Mouse (Mus musculus): ENCODE results near the gene Mapk8ip2. TPM values are rescaled to one million over a fixed set of nuclear protein-coding genes. Genes with fewer than 3 reads are reported as not detected.

Mapk8ip2 gene
- 141 and 146 TPM in 2 replicates for polyA plus RNA-seq (2012; rRNA removed)

DNA sequence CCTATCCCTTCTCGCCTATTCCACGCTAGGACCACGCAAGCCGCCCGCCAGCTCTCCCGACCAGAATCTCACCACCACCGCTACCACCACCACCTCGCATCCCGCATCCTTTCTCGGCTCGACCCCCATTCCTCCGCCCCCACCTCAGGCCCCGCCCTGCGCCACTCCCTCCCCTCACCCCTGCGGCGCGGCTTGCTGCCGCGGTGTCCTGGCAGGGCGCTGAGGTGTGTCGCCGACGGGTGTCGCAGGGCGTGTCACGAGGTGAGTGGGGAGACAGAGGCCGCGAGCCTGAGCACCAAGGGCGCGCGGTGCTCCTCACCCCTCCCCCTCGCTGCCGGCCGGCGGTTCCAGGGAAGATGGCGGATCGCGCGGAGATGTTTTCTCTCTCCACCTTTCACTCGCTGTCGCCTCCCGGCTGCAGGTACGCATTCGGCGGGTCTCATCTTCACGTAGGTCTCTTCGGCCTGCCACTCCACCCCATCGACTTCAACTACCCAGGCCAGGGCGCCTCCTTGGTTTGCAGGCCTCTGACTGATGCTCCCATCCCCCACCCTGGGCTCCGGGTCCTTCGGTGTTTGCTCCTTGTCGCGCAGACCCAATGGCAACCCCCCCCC is at the start of gene Mapk8ip2:
Gene Mapk8ip2, plus strand, starts transcription at position 49 of the 614 bp plus-strand sequence.
- Histone ChIP-seq H3K4me3 (ENCODE audit: insufficient read depth, low read length) (peak within 1 kb of the TSS; percentile 99), H3K4me1 (ENCODE audit: control insufficient read depth, insufficient read depth, low read length) (no peaks in the 10 kb centered on the region), H3K27ac (ENCODE audit: insufficient read depth, low read length) (peak within 1 kb of the TSS; percentile 92)
- TF ChIP-seq CTCF (IDR thresholded peaks at IDR 0.05; ENCODE audit: extremely low read depth, insufficient read depth, low read length), result no peak
- peak; percentile 57 for TF ChIP-seq POLR2A (IDR thresholded peaks at IDR 0.05; ENCODE audit: extremely low read depth, insufficient read depth, low read length)

DNA sequence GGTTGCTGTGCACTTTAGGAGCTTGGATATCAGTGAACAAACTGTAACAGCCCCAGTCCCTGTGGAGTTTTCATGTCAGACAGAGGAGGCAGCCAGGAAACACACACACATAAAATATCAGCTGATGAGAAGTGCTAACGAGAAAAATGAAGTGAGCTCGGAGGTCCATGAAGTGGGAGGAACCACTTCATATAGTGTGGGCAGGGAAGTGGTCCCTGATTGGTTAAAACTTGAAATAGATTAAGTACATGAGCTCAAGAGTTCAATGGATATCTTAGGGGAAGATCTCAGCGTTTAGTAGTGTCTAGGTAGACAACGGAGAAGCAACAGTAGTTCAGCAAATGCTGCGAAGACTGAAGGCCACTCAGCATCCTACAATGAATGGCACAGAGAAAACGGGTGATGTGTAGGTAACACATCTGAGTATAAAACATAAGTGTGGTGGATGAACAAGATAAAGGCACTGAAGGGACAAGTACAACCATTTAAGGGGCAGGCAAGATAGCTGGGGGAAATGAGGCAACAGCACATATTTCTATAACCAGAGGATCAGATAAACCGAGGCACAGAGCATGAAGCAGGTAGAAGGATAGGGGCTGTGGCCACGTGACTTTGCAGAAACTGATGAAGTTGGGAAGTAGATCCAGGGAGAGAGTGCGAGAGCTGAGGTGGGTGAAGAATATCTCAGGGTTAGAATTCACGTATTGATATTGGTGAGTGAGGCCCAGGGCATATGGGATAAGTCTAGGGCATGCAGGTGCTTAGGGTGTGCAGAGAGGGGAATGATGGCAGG is 48.7 kb upstream of the Mapk8ip2 start:
- Histone ChIP-seq H3K4me3 (ENCODE audit: insufficient read depth, low read length) (no peak overlapping the region), H3K4me1 (ENCODE audit: control insufficient read depth, insufficient read depth, low read length) (no peaks in the 10 kb centered on the region), H3K27ac (ENCODE audit: insufficient read depth, low read length) (no peak overlapping the region)
- TF ChIP-seq POLR2A (IDR thresholded peaks at IDR 0.05; ENCODE audit: extremely low read depth, insufficient read depth, low read length) (no peak), CTCF (IDR thresholded peaks at IDR 0.05; ENCODE audit: extremely low read depth, insufficient read depth, low read length) (no peak)

DNA sequence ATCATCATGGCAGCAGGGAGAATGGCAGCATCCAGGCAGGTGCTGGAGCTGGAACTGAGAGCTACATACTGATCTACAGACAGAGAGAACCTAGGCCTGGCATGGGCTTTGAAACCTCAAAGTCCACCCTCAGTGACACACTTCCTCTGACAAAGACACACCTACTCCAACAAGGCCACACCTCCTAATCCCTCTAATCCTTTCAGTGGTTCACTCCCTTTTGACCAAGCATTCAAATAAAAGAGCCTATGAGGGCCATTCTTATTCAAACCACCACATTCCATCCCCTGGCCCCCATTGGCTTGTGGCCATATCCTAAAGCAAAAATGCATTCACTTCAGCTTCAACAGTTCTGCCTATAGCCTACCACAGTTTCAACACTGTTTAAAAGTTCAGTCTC is 47.0 kb upstream of the Mapk8ip2 start:
- no peaks in the 10 kb centered on the region for H3K4me1 ChIP-seq (ENCODE audit: control insufficient read depth, insufficient read depth, low read length)
- no peak overlapping the region for H3K27ac ChIP-seq (ENCODE audit: insufficient read depth, low read length)
- TF ChIP-seq CTCF (IDR thresholded peaks at IDR 0.05; ENCODE audit: extremely low read depth, insufficient read depth, low read length) (no peak), POLR2A (IDR thresholded peaks at IDR 0.05; ENCODE audit: extremely low read depth, insufficient read depth, low read length) (no peak)
- H3K4me3 ChIP-seq (ENCODE audit: insufficient read depth, low read length), result no peak overlapping the region

DNA sequence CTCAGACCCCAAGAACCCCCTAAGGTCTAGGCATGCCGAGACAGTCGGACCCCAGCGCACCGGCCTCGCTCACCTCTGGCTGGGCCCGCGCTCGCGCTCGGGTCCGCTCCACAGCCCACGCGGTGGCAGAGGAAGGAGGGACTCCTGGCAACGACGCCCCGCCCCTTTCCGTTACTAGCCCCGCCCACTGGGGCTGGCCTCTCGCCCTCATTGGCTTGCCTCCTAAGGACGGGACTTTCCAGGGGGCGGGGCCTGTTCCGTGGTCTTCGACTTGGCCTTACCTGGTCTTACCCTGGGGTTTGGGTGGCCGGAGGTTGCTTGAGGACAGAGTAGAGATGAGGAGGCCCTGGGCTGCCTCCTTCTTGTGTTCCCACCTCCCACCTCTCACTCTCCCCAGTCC is 43.6 kb upstream of the Mapk8ip2 start, which contains the start of gene Syce3:
Gene Syce3, minus strand, starts transcription at position 386 of the 400 bp plus-strand sequence.
- Histone ChIP-seq H3K4me1 (ENCODE audit: control insufficient read depth, insufficient read depth, low read length) (no peaks in the 10 kb centered on the region), H3K27ac (ENCODE audit: insufficient read depth, low read length) (no peak within 1 kb of the TSS), H3K4me3 (ENCODE audit: insufficient read depth, low read length) (no peak within 1 kb of the TSS)
- no peak for TF ChIP-seq POLR2A (IDR thresholded peaks at IDR 0.05; ENCODE audit: extremely low read depth, insufficient read depth, low read length)
- TF ChIP-seq CTCF (IDR thresholded peaks at IDR 0.05; ENCODE audit: extremely low read depth, insufficient read depth, low read length), result no peak

DNA sequence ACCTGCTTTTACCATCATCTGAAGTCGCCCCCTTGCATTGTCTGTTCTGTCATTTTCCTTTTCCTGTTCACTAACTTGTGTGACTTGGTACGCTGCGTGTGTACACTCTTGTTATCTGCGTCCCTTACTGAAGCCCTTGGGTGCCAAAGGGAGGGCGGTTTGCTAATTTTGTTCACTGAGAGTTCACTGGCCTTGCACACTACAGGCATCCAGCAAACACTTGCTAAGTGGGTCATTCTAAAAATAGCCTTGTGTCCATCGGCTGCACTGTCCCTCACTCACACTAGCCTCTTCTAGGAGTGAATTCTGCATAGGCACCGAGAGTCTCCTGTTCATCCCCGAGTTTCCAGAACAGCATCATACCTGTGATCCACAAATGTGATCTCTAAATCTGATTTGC is 38.4 kb upstream of the Mapk8ip2 start:
- TF ChIP-seq CTCF (IDR thresholded peaks at IDR 0.05; ENCODE audit: extremely low read depth, insufficient read depth, low read length) (no peak), POLR2A (IDR thresholded peaks at IDR 0.05; ENCODE audit: extremely low read depth, insufficient read depth, low read length) (no peak)

DNA sequence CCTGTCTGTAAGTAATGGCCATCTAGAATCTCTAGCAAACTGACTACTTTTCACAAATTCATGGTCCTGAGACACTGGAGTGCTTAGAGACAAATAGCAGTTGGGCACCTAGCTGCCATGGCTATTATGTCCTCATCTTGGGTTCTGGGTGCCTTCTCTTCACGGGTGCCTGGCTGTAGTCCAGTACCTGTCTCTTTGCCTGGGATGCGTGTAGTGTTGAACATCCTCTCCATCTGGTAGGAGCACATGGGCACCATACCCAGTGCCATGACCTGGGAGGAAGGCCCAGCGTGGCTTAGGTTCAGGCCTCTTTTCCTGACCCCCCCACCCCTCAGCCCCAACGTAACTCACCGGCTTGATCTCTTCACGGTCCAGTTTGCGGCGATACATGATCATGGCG is 31.8 kb upstream of the Mapk8ip2 start:
- no peak for TF ChIP-seq POLR2A (IDR thresholded peaks at IDR 0.05; ENCODE audit: extremely low read depth, insufficient read depth, low read length)
- no peak for TF ChIP-seq CTCF (IDR thresholded peaks at IDR 0.05; ENCODE audit: extremely low read depth, insufficient read depth, low read length)

More for the DNA sequence above, 38.4 kb upstream of the Mapk8ip2 start:
- H3K4me3 ChIP-seq (ENCODE audit: insufficient read depth, low read length), result no peak overlapping the region
- no peak overlapping the region for H3K27ac ChIP-seq (ENCODE audit: insufficient read depth, low read length)
- H3K4me1 ChIP-seq (ENCODE audit: control insufficient read depth, insufficient read depth, low read length), result no peaks in the 10 kb centered on the region

DNA sequence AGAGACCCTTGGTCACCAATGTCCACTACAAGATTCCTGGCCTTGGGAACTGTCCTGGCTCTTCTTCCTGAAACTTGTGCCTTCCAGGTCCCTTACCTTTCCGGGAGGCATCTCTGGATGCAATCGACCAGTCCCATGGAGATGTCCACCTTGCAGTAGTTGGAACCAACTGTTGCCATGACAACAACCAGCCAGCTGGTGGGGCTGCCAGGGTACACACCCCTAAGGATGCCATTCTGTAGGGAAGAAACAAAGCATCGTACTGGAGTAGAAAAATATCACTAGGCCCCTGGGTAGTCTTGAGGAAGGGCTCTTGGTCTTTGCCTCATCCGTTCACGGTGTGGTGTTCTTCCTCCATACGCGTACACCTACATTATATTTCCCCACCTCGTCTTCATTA is 29.1 kb upstream of the Mapk8ip2 start:
- Histone ChIP-seq H3K4me1 (ENCODE audit: control insufficient read depth, insufficient read depth, low read length) (no peaks in the 10 kb centered on the region; the same call in 1 of the 2 replicates), H3K4me3 (ENCODE audit: insufficient read depth, low read length) (no peak overlapping the region), H3K27ac (ENCODE audit: insufficient read depth, low read length) (no peak overlapping the region)
- no peak for TF ChIP-seq CTCF (IDR thresholded peaks at IDR 0.05; ENCODE audit: extremely low read depth, insufficient read depth, low read length)
- TF ChIP-seq POLR2A (IDR thresholded peaks at IDR 0.05; ENCODE audit: extremely low read depth, insufficient read depth, low read length), result no peak

More for the DNA sequence above, 31.8 kb upstream of the Mapk8ip2 start:
- Histone ChIP-seq H3K4me3 (ENCODE audit: insufficient read depth, low read length) (no peak overlapping the region), H3K27ac (ENCODE audit: insufficient read depth, low read length) (no peak overlapping the region), H3K4me1 (ENCODE audit: control insufficient read depth, insufficient read depth, low read length) (no peaks in the 10 kb centered on the region)

DNA sequence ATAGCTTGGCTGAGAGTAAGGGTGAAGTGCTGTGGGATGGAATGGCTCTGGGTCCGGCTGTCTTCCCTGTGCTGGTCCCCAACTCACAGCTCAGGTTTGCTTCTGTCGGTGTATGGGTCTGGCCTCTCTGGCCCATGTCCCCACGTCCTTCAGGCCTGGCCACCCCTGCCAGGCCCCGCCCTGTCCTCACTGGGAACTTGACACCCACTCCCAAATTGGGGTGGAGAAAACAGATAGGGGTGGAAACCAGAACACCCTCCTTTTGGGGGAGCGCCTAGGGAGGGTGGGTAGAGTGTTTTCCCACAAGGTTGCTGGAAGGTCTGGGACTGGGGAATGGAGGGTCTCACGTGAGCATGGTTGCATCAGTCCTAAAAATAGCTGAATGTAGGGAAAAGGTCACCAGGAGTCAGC is 28.0 kb upstream of the Mapk8ip2 start, which contains the start of gene Cpt1b:
Gene Cpt1b, minus strand, starts transcription at position 153 of the 411 bp plus-strand sequence.
- no peaks in the 10 kb centered on the region; the same call in 1 of the 2 replicates for H3K4me1 ChIP-seq (ENCODE audit: control insufficient read depth, insufficient read depth, low read length)
- TF ChIP-seq POLR2A (IDR thresholded peaks at IDR 0.05; ENCODE audit: extremely low read depth, insufficient read depth, low read length), result no peak
- no peak for TF ChIP-seq CTCF (IDR thresholded peaks at IDR 0.05; ENCODE audit: extremely low read depth, insufficient read depth, low read length)
- no peak within 1 kb of the TSS for H3K27ac ChIP-seq (ENCODE audit: insufficient read depth, low read length)
- no peak within 1 kb of the TSS for H3K4me3 ChIP-seq (ENCODE audit: insufficient read depth, low read length)

DNA sequence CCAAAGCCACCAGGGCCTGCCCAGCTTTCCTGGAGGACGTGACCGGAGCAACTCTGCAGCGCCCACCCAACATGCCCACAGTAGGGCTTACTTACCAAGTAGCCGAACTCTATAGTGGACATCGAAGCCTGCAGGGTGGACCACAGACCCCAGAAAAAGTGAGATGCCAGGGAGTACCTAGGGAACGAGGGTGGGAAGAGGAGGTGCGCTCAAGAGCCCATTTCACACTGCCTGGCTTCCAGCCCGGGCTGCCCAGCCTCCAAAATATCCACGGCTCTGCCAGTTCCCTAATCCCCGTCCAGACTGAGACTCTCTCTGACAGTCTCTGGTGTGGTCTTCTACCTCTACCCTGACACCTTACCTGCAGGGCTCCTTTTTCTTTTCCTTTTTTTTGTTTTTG is 27.0 kb upstream of the Mapk8ip2 start:
- Histone ChIP-seq H3K4me1 (ENCODE audit: control insufficient read depth, insufficient read depth, low read length) (no peaks in the 10 kb centered on the region; the same call in 1 of the 2 replicates), H3K4me3 (ENCODE audit: insufficient read depth, low read length) (no peak overlapping the region), H3K27ac (ENCODE audit: insufficient read depth, low read length) (no peak overlapping the region)
- no peak for TF ChIP-seq CTCF (IDR thresholded peaks at IDR 0.05; ENCODE audit: extremely low read depth, insufficient read depth, low read length)
- TF ChIP-seq POLR2A (IDR thresholded peaks at IDR 0.05; ENCODE audit: extremely low read depth, insufficient read depth, low read length), result no peak
